Mouse (Mus musculus): ENCODE measurements around the gene Npsr1.
A peak's percentile ranks its signal among the peaks of the same experiment; 100 is the strongest.

- TF ChIP-seq CTCF (IDR thresholded peaks at IDR 0.05; ENCODE audit: low read depth, low read length) = peak; percentile 49
- no peak for TF ChIP-seq POLR2A (IDR thresholded peaks at IDR 0.05; ENCODE audit: extremely low read depth, insufficient read depth, low read length)
These were observed 21.6 kb downstream of the Npsr1 start for GRCm38 (mm10) chr9:24119423-24119822.

Data from liver, adult 2 months (tissue).